Mouse (Mus musculus): ENCODE data around the gene Mospd2. TPM values are rescaled to one million over a fixed set of nuclear protein-coding genes. Genes with fewer than 3 reads are reported as not detected.
A peak's percentile ranks its signal among the peaks of the same experiment; 100 is the strongest.

The Mospd2 gene
- total RNA-seq (2022): 10 to 100 TPM; 19.0 to 24.9 (median 23.3) TPM

- DNase-seq (ENCODE audit: low spot score in 2 of 2): peak; percentile 82 to 88
These were observed at the start of gene Mospd2, which contains the start of gene Fancb for GRCm38 (mm10) chrX:164980193-164980775. Gene Mospd2 (minus strand): TSS chrX:164980375. Gene Fancb (plus strand): TSS chrX:164980592.

- no peak for DNase-seq (ENCODE audit: low spot score in 2 of 2)
These were observed 24.7 kb upstream of the Mospd2 start, which contains the start of gene Gm17604 for GRCm38 (mm10) chrX:165004779-165005324. Gene Gm17604 (minus strand): TSS chrX:165004829.

GRCm38 (mm10) chrX:165003141-165003540 is 23.0 kb upstream of the Mospd2 start:
- no peak for DNase-seq (ENCODE audit: low spot score in 2 of 2)

- no peak for DNase-seq (ENCODE audit: low spot score in 2 of 2)
These were observed 1.3 kb downstream of the Mospd2 start for GRCm38 (mm10) chrX:164978866-164979265.

GRCm38 (mm10) chrX:164971206-164971605 is 9.0 kb downstream of the Mospd2 start:
- no peak for DNase-seq (ENCODE audit: low spot score in 2 of 2)

- DNase-seq (ENCODE audit: low spot score in 2 of 2): no peak
These were observed 14.3 kb downstream of the Mospd2 start for GRCm38 (mm10) chrX:164965750-164966448.

- no peak for DNase-seq (ENCODE audit: low spot score in 2 of 2)
These were observed 27.4 kb downstream of the Mospd2 start for GRCm38 (mm10) chrX:164952601-164953375.

GRCm38 (mm10) chrX:164951858-164952576 is 28.2 kb downstream of the Mospd2 start:
- DNase-seq (ENCODE audit: low spot score in 2 of 2): no peak

- no peak for DNase-seq (ENCODE audit: low spot score in 2 of 2)
These were observed 38.6 kb downstream of the Mospd2 start for GRCm38 (mm10) chrX:164941540-164941939.

GRCm38 (mm10) chrX:164912993-164913392 is 67.2 kb downstream of the Mospd2 start:
- DNase-seq (ENCODE audit: low spot score in 2 of 2): no peak

- no peak for DNase-seq (ENCODE audit: low spot score in 2 of 2)
These were observed 68.0 kb downstream of the Mospd2 start for GRCm38 (mm10) chrX:164912186-164912585.

- no peak for DNase-seq (ENCODE audit: low spot score in 2 of 2)
These were observed 78.3 kb downstream of the Mospd2 start for GRCm38 (mm10) chrX:164901847-164902246.

GRCm38 (mm10) chrX:164899805-164900204 is 80.4 kb downstream of the Mospd2 start:
- DNase-seq (ENCODE audit: low spot score in 2 of 2): no peak

- no peak for DNase-seq (ENCODE audit: low spot score in 2 of 2)
These were observed 93.9 kb downstream of the Mospd2 start for GRCm38 (mm10) chrX:164886260-164886659.

Other genes starting within 250 kb of the Mospd2 start
- 1 to 10 TPM; 1.5 to 2.2 (median 1.7) TPM for gene Fancb, start 217 bp upstream of the Mospd2 start, total RNA-seq (2022)
- gene Gm17604, start 24.5 kb upstream of the Mospd2 start, total RNA-seq (2022): not detected

Data from layer of hippocampus, adult 8-10 months (tissue).